ENCODE assay signal across 9 mouse cellular contexts in genomic region chr2:44705883-44706615, GRCm38 (mm10).
DNase-seq lines count a peak whose midpoint lies in the region; ATAC-seq and TF ChIP-seq lines count a peak whose summit lies in the region.
"Had no signal": no experiment of that assay in that cellular context is flagged by ENCODE, and none has a peak within 500 bp of the region (broad histone marks: within the 10 kb centered on the region; RNA-seq: fewer than 3 reads in every experiment).

No protein-coding gene starts in this region.

- H3K27ac ChIP-seq in hindbrain, embryonic 16.5 days (ENCODE audit: low read depth, low read length): no peak overlapping the region
- H3K27ac ChIP-seq in hindbrain, embryonic 10.5 days: no peak overlapping the region
- no peak overlapping the region for H3K27ac ChIP-seq in liver, embryonic 11.5 days (ENCODE audit: low read depth, low read length)
- H3K27ac ChIP-seq: heart, adult 2 months had no signal

- intact Hi-C loops in heart, postnatal 10 days (cut with DNase I): no loop called here

- no peak overlapping the region for H3K4me2 ChIP-seq in hindbrain, embryonic 16.5 days (ENCODE audit: low read length)
- H3K4me2 ChIP-seq in liver, embryonic 11.5 days: no peak overlapping the region

- no peak overlapping the region for H3K9ac ChIP-seq in hindbrain, embryonic 16.5 days (ENCODE audit: low read depth, low read length)
- H3K9ac ChIP-seq in liver, embryonic 11.5 days (ENCODE audit: low read depth, low read length): no peak overlapping the region

- no peak for DNase-seq in hindbrain, embryonic 10.5 days (ENCODE audit: low spot score)
- DNase-seq in brain, embryonic 14.5 days (ENCODE audit: low read depth): peak; percentile 72
- peak; percentile 50 to 57 for DNase-seq in heart, postnatal 10 days
- peak; percentile 44 for DNase-seq in layer of hippocampus, adult 9-11 months
- DNase-seq in adrenal gland, adult 2 months: no peak
- DNase-seq in liver, embryonic 11.5 days (ENCODE audit: low spot score): no peak
- DNase-seq in cerebellum, postnatal 36 days: no peak

- WGBS in hindbrain, embryonic 16.5 days: 62% methylated on average over 4 of the region's 4 CpGs
- WGBS in hindbrain, embryonic 10.5 days: 83% methylated on average over 4 of the region's 4 CpGs
- 87% methylated on average over 4 of the region's 4 CpGs for WGBS in liver, embryonic 11.5 days

- no peak for TF ChIP-seq CTCF in brain, embryonic 14.5 days (IDR thresholded peaks at IDR 0.05; ENCODE audit: borderline replicate concordance, extremely low read depth, insufficient read depth, insufficient read length)

- no peak for TF ChIP-seq POLR2A in brain, embryonic 14.5 days (IDR thresholded peaks at IDR 0.05; ENCODE audit: borderline replicate concordance, extremely low read depth, insufficient read depth, insufficient read length, poor library complexity, severe bottlenecking)

- H3K4me1 ChIP-seq in hindbrain, embryonic 16.5 days (ENCODE audit: control insufficient read depth, insufficient read depth, low read depth, low read length): peaks cover 2% of the 10 kb centered on the region; the same call in 1 of the 2 replicates
- no peaks in the 10 kb centered on the region for H3K4me1 ChIP-seq in hindbrain, embryonic 10.5 days (replicated peaks)
- no peaks in the 10 kb centered on the region for H3K4me1 ChIP-seq in liver, embryonic 11.5 days (replicated peaks; ENCODE audit: control insufficient read depth, insufficient read depth, low read length)

- ATAC-seq in hindbrain, embryonic 16.5 days: peak; percentile 54
- no peak for ATAC-seq in liver, embryonic 11.5 days (replicated peaks; ENCODE audit: low FRiP score)

- H3K36me3 ChIP-seq in hindbrain, embryonic 16.5 days (ENCODE audit: control insufficient read depth, insufficient read depth, low read length): no peaks in the 10 kb centered on the region
- no peaks in the 10 kb centered on the region for H3K36me3 ChIP-seq in hindbrain, embryonic 10.5 days
- no peaks in the 10 kb centered on the region for H3K36me3 ChIP-seq in liver, embryonic 11.5 days (ENCODE audit: control insufficient read depth, insufficient read depth, low read length)

- no peaks in the 10 kb centered on the region for H3K27me3 ChIP-seq in hindbrain, embryonic 16.5 days (replicated peaks; ENCODE audit: control insufficient read depth, insufficient read depth, low read length)
- H3K27me3 ChIP-seq in hindbrain, embryonic 10.5 days (ENCODE audit: insufficient read depth, poor library complexity, severe bottlenecking): no peaks in the 10 kb centered on the region
- H3K27me3 ChIP-seq in liver, embryonic 11.5 days (replicated peaks; ENCODE audit: control insufficient read depth, insufficient read depth, low read length): no peaks in the 10 kb centered on the region

- H3K4me3 ChIP-seq in hindbrain, embryonic 16.5 days (ENCODE audit: low read length): no peak overlapping the region
- H3K4me3 ChIP-seq in hindbrain, embryonic 10.5 days: no peak overlapping the region
- H3K4me3 ChIP-seq in liver, embryonic 11.5 days (ENCODE audit: low read depth, low read length): no peak overlapping the region
- H3K4me3 ChIP-seq: heart, adult 2 months had no signal

- H3K9me3 ChIP-seq in hindbrain, embryonic 16.5 days (ENCODE audit: control insufficient read depth, low read length): no peaks in the 10 kb centered on the region
- H3K9me3 ChIP-seq in hindbrain, embryonic 10.5 days: no peaks in the 10 kb centered on the region
- no peaks in the 10 kb centered on the region for H3K9me3 ChIP-seq in liver, embryonic 11.5 days (ENCODE audit: control insufficient read depth, low read length)

Comparison
In these comparisons a context has a peak if more than half of its experiments do, and no peak if none do; other contexts are left out.
1. DNase-seq: peak in brain, embryonic 14.5 days (single experiment), heart, postnatal 10 days (2 of 2) and layer of hippocampus, adult 9-11 months (single experiment); none in hindbrain, embryonic 10.5 days (single experiment), adrenal gland, adult 2 months (single experiment), liver, embryonic 11.5 days (single experiment) and cerebellum, postnatal 36 days (0 of 2).